Mouse (Mus musculus) mature B cell (primary cell): ENCODE results near the gene Pip5kl1.

Experiments used
- in situ Hi-C: fragments of 300-500 bp; cut with MboI; formaldehyde crosslinking; loops from 2 replicates; pipeline ENCODE4 v1.14.3; 2019

The Pip5kl1 gene

DNA sequence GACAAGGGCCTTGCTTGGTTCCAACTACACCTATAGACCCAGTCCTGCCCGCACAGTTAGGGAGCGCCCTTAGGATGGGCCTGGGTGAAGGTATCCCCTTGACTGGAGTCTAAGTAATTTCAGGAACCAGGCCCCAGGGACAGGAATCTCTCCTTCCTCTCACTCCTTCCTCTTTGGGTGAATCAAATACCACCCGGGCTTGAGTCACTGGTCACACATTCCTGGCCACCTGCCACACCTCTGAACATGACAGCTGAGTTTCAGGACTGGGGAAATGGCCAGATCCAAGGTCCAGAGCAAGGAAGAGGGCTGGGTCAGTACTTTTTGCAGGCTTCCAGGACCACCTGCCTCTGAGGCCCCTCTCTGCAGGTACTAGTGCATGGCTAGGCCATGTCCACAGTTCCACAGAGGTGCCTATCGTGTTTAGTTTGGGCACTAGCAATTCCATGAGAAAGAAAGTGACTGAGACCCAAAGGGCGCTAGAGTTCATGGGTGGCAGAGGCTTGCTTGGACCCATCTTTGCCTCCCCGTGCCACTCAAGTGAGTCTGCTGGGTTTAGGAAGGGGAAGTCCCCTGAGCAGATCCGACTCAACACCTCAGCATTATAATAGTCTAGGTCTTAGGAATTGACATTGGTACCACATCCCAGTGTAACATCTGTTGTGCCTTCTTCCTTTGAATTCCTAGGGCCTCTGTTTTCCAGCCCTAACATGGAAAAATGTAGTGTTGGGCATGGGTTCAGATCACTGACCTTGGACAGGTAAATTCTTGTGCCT is 26.4 kb upstream of the Pip5kl1 start:
- in situ Hi-C loops = no loop called here

DNA sequence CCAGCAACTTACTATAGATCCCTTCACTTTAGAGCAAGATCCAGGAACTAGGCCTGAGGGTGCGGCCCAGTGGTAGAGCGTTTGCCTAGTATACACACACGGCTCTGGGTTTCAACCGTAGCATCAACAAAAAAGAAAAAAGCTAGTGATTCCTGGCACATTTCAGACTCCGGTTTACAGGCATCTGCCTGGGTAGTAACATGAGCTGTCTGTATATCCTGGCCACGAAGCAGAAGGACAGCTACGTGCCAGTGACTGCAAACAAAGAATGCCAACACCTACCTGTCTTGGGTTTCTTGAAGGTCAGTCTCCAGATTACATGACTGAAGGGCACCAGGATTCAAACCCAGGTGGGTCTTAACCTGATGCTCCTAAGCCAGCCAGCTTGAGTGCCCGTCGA is 25.4 kb upstream of the Pip5kl1 start:
- in situ Hi-C loops = no loop called here

DNA sequence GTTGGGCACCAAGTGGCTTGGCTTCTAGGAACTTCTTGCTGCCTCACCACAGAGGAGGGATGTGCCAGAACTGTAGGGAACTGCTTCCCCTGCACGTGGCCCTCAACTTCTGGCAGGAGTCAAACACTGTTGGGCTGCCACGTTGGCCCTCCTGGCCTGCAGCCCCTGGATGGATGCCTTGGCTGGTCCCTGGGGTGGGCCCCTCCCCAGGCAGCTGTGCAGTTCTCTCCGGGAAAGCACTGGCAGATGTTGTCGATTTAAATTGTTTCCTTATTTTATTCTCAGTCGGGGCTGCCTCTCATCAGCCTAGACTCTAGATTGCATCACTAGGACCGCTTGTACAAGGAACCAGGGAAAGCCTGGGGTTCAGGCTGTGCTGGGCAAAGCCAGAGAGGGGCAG is 24.8 kb upstream of the Pip5kl1 start:
- in situ Hi-C loops = no loop called here

DNA sequence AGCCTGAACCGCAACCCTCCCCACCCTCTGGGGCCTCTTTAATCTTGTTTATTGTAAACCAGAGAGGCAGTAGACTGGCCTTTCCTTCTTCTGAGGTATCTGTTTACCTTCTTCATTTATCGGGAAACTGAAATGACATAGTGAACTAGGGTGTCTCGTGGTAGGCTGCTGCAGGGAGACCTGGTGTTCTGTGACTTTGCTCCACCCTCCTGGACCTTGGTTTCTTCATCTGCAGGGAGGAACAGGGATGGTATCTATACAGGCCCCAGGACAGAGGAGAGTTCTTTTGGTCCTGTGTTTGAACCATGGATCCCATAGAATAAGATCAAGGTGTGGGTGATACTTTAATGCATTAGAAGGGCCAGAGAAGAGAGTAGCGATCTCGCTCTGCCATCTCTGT is 23.4 kb upstream of the Pip5kl1 start:
- in situ Hi-C loops = no loop called here

DNA sequence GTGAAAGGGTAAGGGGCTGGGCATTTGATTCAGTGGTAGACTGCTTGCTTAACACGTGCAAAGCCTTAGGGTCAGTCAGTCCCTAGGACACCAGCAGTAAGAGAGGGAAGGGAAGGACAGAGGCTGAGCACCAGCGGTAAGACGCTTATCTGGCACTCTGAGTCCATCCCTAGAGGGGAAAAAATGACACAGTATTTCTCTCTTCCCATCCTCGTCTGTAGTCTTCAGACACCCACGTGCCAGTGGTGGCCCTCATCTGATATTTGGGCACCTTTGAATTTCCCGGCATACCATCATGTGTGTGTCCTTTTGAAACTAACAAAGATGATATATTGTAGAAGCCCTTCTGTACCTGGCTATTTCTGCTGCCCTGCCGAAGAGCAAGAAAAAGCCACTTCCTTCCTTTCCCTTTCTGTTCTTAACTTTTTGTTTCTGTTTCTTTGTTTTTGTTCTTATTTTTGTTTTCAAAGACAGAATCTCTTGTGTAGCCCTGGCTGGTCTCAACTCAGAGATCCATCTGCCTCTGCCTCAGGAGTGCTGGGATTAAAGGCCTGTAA is 20.9 kb upstream of the Pip5kl1 start:
- in situ Hi-C loops = no loop called here

DNA sequence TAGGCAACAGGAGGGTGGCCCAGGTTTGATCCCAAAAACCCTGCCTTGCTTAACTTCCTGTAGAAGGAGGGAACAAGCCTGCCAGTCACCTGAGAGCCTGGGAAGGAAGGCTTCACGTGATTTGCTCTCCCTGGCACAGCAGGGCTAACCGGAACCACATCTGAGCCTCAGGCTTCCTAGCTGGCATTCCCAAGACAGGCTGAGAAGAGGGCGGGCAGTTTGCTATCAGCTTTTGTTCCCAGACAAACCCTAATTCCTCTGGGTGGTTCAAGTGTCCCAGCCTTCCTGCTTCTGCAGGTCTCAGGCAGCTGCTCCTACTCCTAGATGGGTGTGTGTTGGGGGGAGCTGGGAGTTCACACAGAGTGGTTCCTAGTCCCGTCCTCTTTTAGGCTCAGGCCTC is 19.1 kb upstream of the Pip5kl1 start:
- in situ Hi-C loops = no loop called here

DNA sequence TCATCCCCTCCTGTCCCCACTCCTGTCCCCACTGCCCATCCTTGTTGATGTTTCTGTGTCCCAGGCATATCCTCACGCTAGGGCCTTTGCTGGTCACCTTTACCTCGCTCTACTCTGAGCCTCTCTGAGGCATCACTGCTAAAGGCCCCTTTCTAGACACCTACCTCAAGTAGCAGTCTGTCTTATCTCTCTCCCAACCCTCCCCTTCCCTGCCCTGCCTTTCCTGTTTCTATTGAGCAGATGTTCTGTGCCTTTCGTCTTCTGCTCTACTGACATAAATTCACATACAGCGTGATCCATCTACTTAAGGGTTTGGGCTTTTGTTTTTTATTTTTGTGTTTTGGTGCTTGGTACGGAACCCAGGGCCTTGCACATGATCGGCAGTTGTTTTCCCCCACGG is 18.6 kb upstream of the Pip5kl1 start:
- in situ Hi-C loops = no loop called here

DNA sequence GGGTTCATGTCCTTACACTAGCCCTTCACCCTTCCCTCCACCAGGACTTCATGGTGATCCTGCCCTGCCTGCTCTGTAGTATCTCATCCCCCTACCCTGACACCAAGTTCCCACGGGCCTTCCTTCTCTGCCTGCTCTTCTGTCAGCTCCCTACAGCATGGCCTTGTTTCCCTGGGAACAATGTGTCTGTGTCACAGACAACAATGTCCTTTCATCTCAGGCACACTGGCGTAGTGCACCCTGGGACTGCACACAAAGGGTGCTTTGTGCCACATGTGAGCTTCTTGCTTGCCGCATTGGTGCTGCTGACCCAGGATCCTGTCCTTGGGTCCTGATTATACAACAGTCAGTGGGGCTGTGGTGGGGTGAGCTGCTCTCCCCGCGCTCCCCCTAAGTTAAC is 15.0 kb upstream of the Pip5kl1 start:
- in situ Hi-C loops = no loop called here

DNA sequence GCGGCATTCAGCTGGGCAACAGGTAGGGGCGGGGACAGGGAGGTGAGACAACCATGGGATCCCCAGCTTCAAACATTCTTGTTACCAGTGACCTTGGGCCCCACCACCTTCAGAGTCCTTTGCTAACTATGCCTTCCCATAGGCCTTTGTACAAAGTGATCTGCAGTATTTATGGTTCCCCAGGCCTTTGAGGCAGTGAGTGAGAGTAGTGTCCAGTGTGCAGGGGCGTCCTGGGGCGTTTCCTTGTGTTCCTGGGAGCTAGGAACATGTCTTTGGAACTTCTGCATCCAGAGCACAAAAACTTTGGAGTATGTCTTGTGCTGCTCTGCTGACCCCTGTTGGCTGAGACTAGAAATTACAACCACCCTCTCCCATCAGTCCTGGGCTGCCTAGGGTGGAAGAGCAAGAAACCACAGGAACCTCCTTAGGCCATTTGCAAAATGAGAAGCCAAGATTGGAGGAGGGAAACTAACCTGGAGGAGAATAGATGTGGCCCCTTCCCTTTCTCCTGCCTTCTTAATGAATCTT is 8.0 kb upstream of the Pip5kl1 start:
- in situ Hi-C loops = no loop called here

DNA sequence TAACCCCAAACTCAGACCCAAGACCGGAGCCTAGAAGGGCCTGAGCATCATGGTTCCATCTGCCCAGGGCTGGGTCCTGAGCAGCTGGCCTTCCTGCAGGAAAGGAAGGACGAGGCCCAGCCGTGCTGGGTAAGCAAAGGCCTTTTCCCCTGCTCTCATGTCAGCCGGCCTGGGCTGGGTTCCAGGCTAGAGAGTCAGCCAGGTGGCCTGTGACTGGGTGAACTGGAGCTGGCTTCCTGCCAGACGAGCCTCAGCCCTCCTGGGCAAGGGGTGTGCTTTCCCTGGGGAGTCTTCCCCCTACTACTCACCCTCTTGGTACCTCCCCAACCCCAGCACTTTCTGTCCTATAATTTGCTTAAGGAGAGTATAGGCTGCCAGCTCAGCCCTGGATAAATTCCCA is 6.4 kb upstream of the Pip5kl1 start:
- in situ Hi-C loops = no loop called here

DNA sequence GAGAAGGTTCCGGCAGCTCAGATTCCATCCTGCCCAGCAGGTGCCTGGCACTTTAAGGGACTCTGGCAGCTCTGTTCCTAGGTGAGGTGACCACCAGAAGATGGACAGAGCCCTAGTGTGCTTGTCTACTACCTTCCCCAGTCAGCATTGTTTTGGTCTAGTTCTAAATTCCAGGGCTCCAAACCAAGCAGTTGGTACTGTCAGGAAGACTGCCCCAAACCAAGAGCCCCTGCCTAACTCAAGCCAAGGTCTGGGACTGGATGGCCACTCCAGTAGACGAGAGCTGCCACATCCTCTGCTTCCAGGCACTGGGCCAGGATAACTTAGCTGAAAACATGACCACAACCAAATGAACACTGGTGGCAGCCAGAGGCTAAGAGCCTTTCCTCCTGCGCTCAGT is 5.7 kb upstream of the Pip5kl1 start:
- in situ Hi-C loops = no loop called here

DNA sequence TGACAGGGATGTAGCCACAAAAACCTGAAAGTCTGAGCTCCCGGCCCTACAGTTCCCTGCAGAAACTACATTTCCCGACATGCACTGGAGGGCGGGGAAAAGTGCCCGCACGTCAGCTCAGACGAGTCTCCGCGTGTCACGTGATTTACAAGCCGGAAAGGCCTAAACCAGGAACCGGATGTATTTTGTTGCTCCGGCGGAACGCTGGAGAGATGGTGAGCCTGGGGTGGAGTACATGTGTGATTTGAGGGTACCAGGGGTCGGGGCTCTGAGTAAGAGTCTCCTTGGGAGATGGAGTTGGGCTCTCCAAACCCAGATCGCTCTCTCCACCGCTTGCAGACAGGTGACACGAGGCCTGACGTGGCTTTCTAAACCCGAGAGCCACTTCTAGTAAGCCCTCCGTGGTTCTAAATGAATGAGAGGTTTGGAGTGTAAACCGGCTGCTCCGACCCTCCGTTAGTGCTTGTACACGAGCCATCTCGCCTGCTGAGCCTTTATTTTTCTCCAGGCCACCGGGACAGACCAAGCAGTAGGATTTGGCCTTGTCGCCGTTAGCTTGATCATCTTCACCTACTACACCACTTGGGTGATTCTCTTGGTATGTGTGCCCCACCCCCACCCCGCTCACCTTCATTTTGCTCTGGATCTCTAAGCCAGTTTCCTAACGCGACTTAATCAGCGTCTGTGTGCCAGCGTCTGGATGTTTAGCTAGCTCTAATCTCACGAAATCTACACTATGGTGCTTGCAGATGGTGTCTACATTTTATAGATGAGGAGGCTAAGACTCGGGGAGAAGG is 3.7 kb upstream of the Pip5kl1 start, which contains the start of gene Dpm2:
Dpm2 (plus strand) TSS at position 161 of the 797 bp plus-strand sequence.
- in situ Hi-C loops = loop anchor here (5.0 kb wide), 1 partner anchor 79 kb away; no protein-coding TSS in a partner anchor

DNA sequence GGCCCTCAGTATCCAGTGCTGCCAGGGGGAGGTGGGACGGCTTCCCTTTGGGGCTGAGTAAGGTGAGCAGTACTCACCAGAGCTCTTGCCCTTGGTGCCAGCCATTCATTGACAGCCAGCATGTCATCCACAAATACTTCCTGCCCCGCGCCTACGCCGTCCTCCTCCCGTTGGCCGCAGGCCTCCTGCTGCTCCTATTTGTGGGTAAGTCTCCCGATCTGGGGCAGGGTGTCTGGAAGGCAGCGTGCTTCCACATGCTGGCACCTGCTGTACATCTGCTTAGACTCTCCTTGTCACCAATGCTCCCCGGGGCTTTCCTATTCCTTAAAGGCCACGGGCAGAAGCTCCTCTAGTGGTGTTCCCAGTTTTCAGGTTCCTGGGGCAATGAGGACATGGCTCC is 2.4 kb upstream of the Pip5kl1 start:
- in situ Hi-C loops = loop anchor here (5.0 kb wide), 1 partner anchor 80 kb away; no protein-coding TSS in a partner anchor

DNA sequence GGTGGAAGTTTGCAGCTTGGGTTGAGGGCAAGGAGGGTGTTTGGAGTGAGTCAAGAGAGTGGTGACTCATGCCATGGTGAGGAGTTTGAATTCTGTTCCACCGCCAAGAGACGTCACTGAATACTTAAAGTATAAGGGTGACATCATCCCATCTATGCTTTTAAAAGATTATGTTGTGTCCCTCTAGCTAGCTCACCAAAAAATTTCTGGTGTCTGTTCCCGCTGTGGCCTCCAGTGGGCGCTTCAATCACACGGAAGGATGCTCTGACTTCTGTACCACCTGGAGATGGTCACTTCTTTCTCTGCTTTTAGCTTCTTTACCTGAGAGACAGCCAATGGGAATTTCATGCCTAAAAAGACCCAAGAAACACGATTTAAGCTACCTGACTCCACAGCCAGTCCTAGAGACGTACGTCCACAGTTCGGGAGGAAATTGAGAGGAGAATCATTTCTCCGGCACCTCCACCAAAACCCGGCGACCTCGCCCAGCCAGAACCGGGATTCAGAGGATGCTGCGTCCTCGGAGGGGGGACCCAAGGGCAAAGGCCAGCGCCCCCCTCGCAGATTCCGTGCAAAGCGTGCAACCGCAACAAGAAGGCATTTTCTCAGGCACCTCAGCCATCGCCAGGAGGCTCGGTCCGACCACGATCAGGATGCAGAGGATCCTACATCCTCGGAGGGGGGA is 446 bp downstream of the Pip5kl1 start:
- in situ Hi-C loops = loop anchor here (5.0 kb wide), 1 partner anchor 83 kb away; no protein-coding TSS in a partner anchor

DNA sequence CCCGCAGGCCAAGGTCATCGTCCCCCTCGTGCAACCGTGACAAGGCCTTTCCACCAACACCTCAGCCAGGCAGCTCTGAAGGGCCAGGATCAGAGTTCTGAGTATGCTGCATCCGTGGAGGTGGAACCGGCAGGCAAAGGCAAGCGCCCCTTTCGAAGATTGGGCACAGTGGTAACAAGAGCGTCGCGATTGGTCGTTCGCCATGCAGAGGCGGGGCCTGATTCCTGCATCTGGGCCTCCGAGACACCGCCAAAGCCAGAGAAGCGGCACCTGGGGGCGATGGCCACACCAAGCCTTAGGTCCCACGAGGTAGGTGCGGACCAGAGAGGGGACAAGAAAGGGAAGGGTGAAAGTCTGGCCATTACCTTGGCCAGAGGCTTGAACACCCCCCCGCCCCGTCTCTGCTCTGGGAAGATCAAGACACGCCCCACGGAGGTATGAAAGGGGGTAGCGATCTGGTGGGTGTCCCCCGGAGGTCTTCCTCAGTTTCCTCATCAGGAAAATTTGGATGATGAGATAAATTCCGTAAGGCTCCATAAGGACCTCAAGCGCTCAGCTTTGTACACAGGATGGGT is 1.1 kb downstream of the Pip5kl1 start, which contains the start of gene 9430097D07Rik:
9430097D07Rik (minus strand) TSS at position 99 of the 575 bp plus-strand sequence.
- in situ Hi-C loops = no loop called here

DNA sequence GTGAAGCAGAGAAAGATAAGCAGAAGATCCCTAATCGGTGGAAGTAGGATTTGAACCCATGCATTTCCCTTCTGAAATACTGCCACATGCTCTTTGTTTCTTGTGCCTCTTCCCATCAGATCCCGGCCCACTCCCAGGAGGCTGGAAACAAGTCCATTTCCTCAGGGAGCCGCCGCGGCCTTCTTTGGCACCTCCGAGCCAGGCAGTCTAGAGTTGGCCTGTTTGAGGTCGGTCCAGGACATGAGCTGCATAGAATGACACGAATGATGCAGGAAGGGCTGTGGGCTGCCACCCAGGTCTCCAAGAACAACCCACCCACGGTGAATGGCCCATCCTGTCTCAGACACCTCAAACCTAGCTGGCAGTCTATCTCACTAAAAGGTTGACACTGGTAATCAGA is 1.9 kb downstream of the Pip5kl1 start:
- in situ Hi-C loops = no loop called here

DNA sequence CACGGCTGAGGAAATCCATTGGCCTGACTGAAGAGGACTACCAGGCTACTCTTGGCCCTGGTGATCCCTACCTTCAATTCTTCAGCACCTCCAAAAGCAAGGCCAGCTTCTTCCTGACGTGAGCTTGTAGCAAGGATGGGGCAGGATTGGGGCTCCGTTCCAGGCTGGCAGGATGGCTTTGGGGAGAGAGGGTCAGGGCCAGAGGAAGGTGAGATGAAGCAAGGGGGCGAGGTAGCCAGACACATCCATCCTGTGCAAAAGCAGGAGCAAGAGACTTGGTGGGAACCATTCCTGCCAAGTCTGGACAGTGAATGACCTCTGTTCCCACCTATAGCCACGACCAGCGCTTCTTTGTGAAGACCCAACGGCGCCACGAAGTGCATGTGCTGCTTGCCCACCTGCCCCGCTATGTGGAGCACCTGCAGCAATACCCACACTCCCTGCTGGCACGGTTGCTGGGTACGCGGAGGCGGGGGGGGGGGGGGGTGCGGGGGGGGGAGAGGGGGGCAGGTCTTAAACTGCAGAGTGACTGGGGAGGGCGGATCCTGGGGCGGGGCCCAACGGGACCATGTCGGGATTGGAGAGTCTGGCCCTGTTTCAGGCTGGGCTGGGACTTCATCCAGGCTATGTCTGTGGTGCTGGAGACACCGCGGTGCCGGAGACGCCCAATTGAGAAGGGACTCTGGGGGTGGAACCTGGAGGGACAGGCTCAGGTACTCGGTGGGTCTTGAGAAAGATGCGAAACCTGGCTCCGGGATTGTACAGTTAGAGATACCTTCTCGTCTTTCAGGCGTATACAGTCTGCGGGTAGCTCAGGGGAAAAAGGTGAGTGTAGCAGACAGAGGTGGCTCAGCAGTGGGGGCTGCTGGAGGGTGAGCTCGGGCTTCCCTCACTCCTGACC is 3.8 kb downstream of the Pip5kl1 start:
- in situ Hi-C loops = no loop called here

DNA sequence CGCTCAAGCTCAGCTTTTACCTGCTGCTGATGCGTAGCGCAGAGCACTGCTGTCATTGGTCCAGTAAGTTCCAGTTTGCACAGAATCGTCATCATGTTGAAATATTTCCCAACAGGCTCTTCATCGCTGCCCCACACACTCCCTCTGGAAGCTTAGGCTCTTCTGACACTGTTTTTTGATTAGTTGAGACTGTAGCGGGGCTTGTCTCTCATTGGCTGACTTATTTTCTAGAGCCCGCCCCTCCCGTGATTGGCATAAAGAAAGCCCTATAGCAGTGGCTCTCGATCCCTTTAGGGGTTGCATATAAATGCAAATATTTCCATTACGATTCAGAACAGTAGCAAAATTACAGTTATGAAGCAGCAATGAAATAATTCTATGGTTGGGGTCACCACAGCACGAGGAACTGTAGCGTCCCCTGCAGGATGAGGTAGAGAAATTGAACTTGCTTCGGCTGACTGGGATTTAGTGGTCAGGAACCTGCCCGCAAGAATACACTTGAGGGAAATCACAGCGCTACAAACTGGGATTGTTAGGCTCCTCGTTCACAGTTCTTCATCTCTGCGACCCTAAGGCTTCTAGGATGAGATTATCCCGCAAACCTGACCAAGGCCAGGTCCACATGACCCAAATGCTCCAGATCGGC is 7.0 kb downstream of the Pip5kl1 start:
- in situ Hi-C loops = no loop called here

DNA sequence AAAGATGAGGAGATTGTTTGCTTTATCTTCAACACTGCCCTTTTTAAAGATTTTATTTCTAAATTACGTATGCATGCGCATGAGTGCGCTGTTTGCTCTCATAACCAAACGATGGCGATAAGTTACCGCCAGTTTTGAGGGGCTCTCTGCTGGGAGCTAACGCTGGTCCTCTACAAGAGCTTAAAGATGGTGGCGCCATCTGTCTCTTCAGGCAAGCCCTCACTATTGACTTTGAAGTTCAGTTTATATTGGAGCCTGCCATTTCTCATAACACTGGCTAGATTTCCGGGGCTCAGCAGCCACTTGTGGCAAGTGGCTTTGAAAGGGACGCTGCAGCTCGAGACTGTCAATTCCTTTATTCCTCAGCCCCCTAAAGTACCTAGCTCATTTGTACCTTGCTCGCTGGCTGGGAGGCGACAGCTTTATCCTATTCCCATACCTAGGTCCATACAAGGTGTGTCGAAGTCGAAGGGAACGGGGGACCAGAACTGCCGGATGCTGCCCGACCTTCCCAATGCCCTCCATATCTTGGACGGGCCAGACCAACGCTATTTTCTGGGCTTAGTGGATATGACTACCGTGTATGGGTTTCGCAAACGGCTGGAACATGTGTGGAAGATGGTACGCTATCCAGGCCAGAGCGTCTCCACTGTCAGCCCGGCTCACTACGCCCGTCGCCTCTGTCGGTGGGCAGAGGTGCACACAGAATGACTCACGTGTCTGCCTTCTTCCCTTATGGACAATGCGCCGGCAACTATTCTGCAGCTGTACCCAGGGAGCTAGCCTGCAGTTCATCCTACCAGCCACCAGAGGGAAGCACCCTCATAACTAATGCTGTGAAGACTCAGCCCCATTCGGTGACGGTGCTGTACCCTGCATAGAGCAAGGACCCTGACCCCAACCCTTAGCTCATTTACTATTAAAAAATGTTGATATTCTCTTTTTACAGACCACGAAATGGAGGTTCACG is 8.5 kb downstream of the Pip5kl1 start:
- in situ Hi-C loops = no loop called here
